Mouse (Mus musculus): ENCODE measurements around the gene Nup153. TPM values are rescaled to one million over a fixed set of nuclear protein-coding genes. Genes with fewer than 3 reads are reported as not detected.

Gene Nup153
- polyA plus RNA-seq, 1 experiment = 46.7 TPM

- no peaks in the 10 kb centered on the region; the same call in 1 of the 2 replicates for H3K4me1 ChIP-seq (ENCODE audit: control insufficient read depth, insufficient read depth, low read length)
- no peak overlapping the region for H3K4me3 ChIP-seq (replicated peaks; ENCODE audit: control insufficient read depth, low read depth, low read length)
- 80% methylated on average over 4 of the region's 4 CpGs for WGBS
- H3K27ac ChIP-seq (ENCODE audit: control insufficient read depth, insufficient read depth, low read depth, low read length, poor library complexity) = no peak overlapping the region
- TF ChIP-seq POLR2A (IDR thresholded peaks at IDR 0.05; ENCODE audit: borderline replicate concordance, control insufficient read depth, low read depth, low read length) (no peak), CTCF (IDR thresholded peaks at IDR 0.05; ENCODE audit: control insufficient read depth, insufficient read depth, low read length) (no peak)
Observed at GRCm38 (mm10) chr13:46653671-46654070, 74.1 kb downstream of the Nup153 start.

GRCm38 (mm10) chr13:46652671-46653070, 75.1 kb downstream of the Nup153 start:
- Histone ChIP-seq H3K4me3 (replicated peaks; ENCODE audit: control insufficient read depth, low read depth, low read length) (no peak overlapping the region), H3K27ac (ENCODE audit: control insufficient read depth, insufficient read depth, low read depth, low read length, poor library complexity) (no peak overlapping the region), H3K4me1 (ENCODE audit: control insufficient read depth, insufficient read depth, low read length) (no peaks in the 10 kb centered on the region; the same call in 1 of the 2 replicates)
- TF ChIP-seq CTCF (IDR thresholded peaks at IDR 0.05; ENCODE audit: control insufficient read depth, insufficient read depth, low read length) (no peak), POLR2A (IDR thresholded peaks at IDR 0.05; ENCODE audit: borderline replicate concordance, control insufficient read depth, low read depth, low read length) (no peak)
- 88% methylated on average over 7 of the region's 7 CpGs for WGBS

- TF ChIP-seq CTCF (IDR thresholded peaks at IDR 0.05; ENCODE audit: control insufficient read depth, insufficient read depth, low read length) = no peak
- TF ChIP-seq POLR2A (IDR thresholded peaks at IDR 0.05; ENCODE audit: borderline replicate concordance, control insufficient read depth, low read depth, low read length) = no peak
- Histone ChIP-seq H3K4me3 (replicated peaks; ENCODE audit: control insufficient read depth, low read depth, low read length) (no peak overlapping the region), H3K4me1 (ENCODE audit: control insufficient read depth, insufficient read depth, low read length) (no peaks in the 10 kb centered on the region; the same call in 1 of the 2 replicates), H3K27ac (ENCODE audit: control insufficient read depth, insufficient read depth, low read depth, low read length, poor library complexity) (no peak overlapping the region)
- 29% methylated on average over 7 of the region's 7 CpGs for WGBS
Observed at GRCm38 (mm10) chr13:46651853-46652252, 75.9 kb downstream of the Nup153 start.

GRCm38 (mm10) chr13:46645476-46645875, 82.3 kb downstream of the Nup153 start:
- Histone ChIP-seq H3K27ac (ENCODE audit: control insufficient read depth, insufficient read depth, low read depth, low read length, poor library complexity) (no peak overlapping the region), H3K4me3 (replicated peaks; ENCODE audit: control insufficient read depth, low read depth, low read length) (no peak overlapping the region), H3K4me1 (ENCODE audit: control insufficient read depth, insufficient read depth, low read length) (no peaks in the 10 kb centered on the region)
- TF ChIP-seq POLR2A (IDR thresholded peaks at IDR 0.05; ENCODE audit: borderline replicate concordance, control insufficient read depth, low read depth, low read length) = no peak
- no peak for TF ChIP-seq CTCF (IDR thresholded peaks at IDR 0.05; ENCODE audit: control insufficient read depth, insufficient read depth, low read length)
- 91% methylated on average over 6 of the region's 6 CpGs for WGBS

GRCm38 (mm10) chr13:46644175-46644574, 83.6 kb downstream of the Nup153 start:
- TF ChIP-seq POLR2A (IDR thresholded peaks at IDR 0.05; ENCODE audit: borderline replicate concordance, control insufficient read depth, low read depth, low read length) = no peak
- TF ChIP-seq CTCF (IDR thresholded peaks at IDR 0.05; ENCODE audit: control insufficient read depth, insufficient read depth, low read length) = no peak
- Histone ChIP-seq H3K4me1 (ENCODE audit: control insufficient read depth, insufficient read depth, low read length) (no peaks in the 10 kb centered on the region), H3K27ac (ENCODE audit: control insufficient read depth, insufficient read depth, low read depth, low read length, poor library complexity) (no peak overlapping the region), H3K4me3 (replicated peaks; ENCODE audit: control insufficient read depth, low read depth, low read length) (no peak overlapping the region)
- WGBS = 77% methylated on average over 6 of the region's 6 CpGs

GRCm38 (mm10) chr13:46642318-46642717, 85.4 kb downstream of the Nup153 start:
- Histone ChIP-seq H3K27ac (ENCODE audit: control insufficient read depth, insufficient read depth, low read depth, low read length, poor library complexity) (no peak overlapping the region), H3K4me3 (replicated peaks; ENCODE audit: control insufficient read depth, low read depth, low read length) (no peak overlapping the region), H3K4me1 (ENCODE audit: control insufficient read depth, insufficient read depth, low read length) (no peaks in the 10 kb centered on the region)
- WGBS = 88% methylated on average over 4 of the region's 4 CpGs
- TF ChIP-seq CTCF (IDR thresholded peaks at IDR 0.05; ENCODE audit: control insufficient read depth, insufficient read depth, low read length) (peak; percentile 64), POLR2A (IDR thresholded peaks at IDR 0.05; ENCODE audit: borderline replicate concordance, control insufficient read depth, low read depth, low read length) (no peak)

- TF ChIP-seq CTCF (IDR thresholded peaks at IDR 0.05; ENCODE audit: control insufficient read depth, insufficient read depth, low read length) (no peak), POLR2A (IDR thresholded peaks at IDR 0.05; ENCODE audit: borderline replicate concordance, control insufficient read depth, low read depth, low read length) (no peak)
- 83% methylated on average over 10 of the region's 10 CpGs for whole genome bisulfite sequencing
Observed at GRCm38 (mm10) chr13:46640608-46641468, 86.9 kb downstream of the Nup153 start.

GRCm38 (mm10) chr13:46634133-46634488, 93.6 kb downstream of the Nup153 start:
- TF ChIP-seq CTCF (IDR thresholded peaks at IDR 0.05; ENCODE audit: control insufficient read depth, insufficient read depth, low read length) = no peak
- no peak for TF ChIP-seq POLR2A (IDR thresholded peaks at IDR 0.05; ENCODE audit: borderline replicate concordance, control insufficient read depth, low read depth, low read length)
- Histone ChIP-seq H3K4me1 (ENCODE audit: control insufficient read depth, insufficient read depth, low read length) (no peaks in the 10 kb centered on the region; the same call in 1 of the 2 replicates), H3K4me3 (replicated peaks; ENCODE audit: control insufficient read depth, low read depth, low read length) (no peak overlapping the region), H3K27ac (ENCODE audit: control insufficient read depth, insufficient read depth, low read depth, low read length, poor library complexity) (no peak overlapping the region)
- WGBS = 12% methylated on average over 6 of the region's 6 CpGs

More at GRCm38 (mm10) chr13:46640608-46641468, 86.9 kb downstream of the Nup153 start:
- Histone ChIP-seq H3K27ac (ENCODE audit: control insufficient read depth, insufficient read depth, low read depth, low read length, poor library complexity) (no peak overlapping the region), H3K4me3 (replicated peaks; ENCODE audit: control insufficient read depth, low read depth, low read length) (no peak overlapping the region), H3K4me1 (ENCODE audit: control insufficient read depth, insufficient read depth, low read length) (no peaks in the 10 kb centered on the region; the same call in 1 of the 2 replicates)
